Mouse (Mus musculus): ENCODE measurements around the gene Sh3tc1. TPM values are rescaled to one million over a fixed set of nuclear protein-coding genes. Genes with fewer than 3 reads are reported as not detected.

Gene Sh3tc1
- polyA plus RNA-seq, 2 experiments, result 2.9 to 5.2 TPM

DNA sequence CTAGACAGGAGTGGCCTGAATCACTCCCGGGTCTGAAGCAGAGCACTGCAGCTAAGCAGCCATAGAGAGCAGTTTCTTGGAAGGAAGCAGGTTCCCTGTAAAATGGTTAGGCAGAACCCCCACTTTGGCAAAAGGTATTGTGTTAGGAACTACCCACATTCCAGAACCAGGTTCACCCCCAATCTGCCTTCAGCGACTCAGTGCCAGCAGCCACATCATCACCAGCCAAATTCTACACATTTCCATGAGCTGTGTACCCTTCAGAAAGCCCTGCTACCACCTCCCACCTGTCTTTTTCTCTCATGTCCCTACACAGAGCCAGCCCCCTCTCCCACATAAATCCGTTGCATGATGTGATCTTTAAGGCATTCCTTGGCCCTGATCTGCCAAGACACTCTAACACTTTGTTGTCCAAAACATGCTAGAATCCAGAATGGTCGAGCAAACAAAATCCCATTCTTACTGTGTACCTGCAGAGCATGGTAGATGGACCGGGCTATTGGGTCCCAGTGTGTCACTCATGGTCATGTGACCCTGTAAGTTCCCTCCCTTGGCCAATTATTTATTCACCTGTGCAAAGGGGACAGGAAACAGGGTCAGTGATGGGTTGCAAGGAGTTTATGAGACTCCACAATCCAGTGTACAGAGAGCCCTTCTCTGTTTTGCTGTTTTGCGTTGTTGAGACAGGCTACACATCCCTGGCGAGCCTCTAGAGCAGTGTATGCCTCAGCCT, 4.4 kb upstream of the Sh3tc1 start:
- H3K4me3 ChIP-seq (replicated peaks; ENCODE audit: low read length), result no peak overlapping the region
- no peaks in the 10 kb centered on the region for H3K4me1 ChIP-seq (ENCODE audit: control insufficient read depth, insufficient read depth, low read length)
- 75% methylated on average over 7 of the region's 7 CpGs for WGBS
- no peaks in the 10 kb centered on the region for H3K36me3 ChIP-seq (ENCODE audit: control insufficient read depth, insufficient read depth, low read length)
- TF ChIP-seq POLR2A (IDR thresholded peaks at IDR 0.05; ENCODE audit: borderline replicate concordance, extremely low read depth, insufficient read depth, insufficient read length), result no peak
- no peak overlapping the region for H3K9ac ChIP-seq (ENCODE audit: low read depth, low read length, severe bottlenecking)
- ATAC-seq (ENCODE audit: low FRiP score, low read depth) (no peak), DNase-seq (ENCODE audit: low spot score) (no peak)
- H3K27ac ChIP-seq (replicated peaks; ENCODE audit: low read depth, low read length), result no peak overlapping the region
- peaks cover 10% of the 10 kb centered on the region; the same call in 1 of the 2 replicates for H3K27me3 ChIP-seq (ENCODE audit: control insufficient read depth, insufficient read depth, low read length)
- H3K4me2 ChIP-seq (replicated peaks; ENCODE audit: low read depth, low read length, severe bottlenecking), result no peak overlapping the region
- no peaks in the 10 kb centered on the region for H3K9me3 ChIP-seq (ENCODE audit: control insufficient read depth, low read length)

DNA sequence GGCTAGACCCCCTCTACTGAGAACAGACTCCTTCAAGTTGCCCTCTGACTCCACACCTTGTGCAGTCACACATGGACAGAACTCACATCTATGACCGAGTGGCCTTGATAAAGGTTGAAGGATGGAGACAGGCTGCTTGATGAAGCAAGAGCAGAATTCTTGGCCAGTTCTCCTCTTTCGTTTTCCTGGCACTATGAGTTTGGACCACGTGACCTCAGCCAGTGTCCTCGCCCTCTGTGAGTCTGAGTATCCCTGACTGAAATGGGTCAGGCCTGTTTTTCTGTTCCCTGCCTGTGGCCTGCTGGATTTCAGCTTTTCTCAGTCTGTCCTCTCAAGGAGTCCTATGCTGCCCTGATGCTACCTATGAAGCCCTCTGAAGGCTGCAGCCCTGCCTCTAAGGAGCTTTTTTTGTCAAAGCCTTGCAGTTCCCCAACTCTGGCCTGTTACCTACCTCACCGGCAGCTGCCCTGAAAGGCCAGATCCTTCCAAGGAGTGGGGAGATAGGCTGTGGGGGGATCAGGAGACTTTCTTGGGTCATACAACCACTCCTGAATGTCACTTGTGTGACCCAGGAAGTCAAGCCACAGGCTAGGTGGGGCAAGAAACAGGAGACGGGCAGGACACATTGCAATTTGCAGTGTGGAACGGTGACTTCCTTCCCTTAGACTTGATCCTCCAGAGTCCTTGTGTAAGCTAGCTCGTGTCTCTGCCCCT, 3.6 kb upstream of the Sh3tc1 start:
- Histone ChIP-seq H3K9ac (ENCODE audit: low read depth, low read length, severe bottlenecking) (no peak overlapping the region), H3K4me3 (replicated peaks; ENCODE audit: low read length) (no peak overlapping the region), H3K9me3 (ENCODE audit: control insufficient read depth, low read length) (no peaks in the 10 kb centered on the region), H3K4me1 (ENCODE audit: control insufficient read depth, insufficient read depth, low read length) (no peaks in the 10 kb centered on the region), H3K27me3 (ENCODE audit: control insufficient read depth, insufficient read depth, low read length) (peaks cover 10% of the 10 kb centered on the region; the same call in 1 of the 2 replicates), H3K27ac (replicated peaks; ENCODE audit: low read depth, low read length) (no peak overlapping the region), H3K36me3 (ENCODE audit: control insufficient read depth, insufficient read depth, low read length) (no peaks in the 10 kb centered on the region), H3K4me2 (replicated peaks; ENCODE audit: low read depth, low read length, severe bottlenecking) (no peak overlapping the region)
- DNase-seq (ENCODE audit: low spot score), result no peak
- WGBS, result 78% methylated on average over 8 of the region's 8 CpGs
- ATAC-seq (ENCODE audit: low FRiP score, low read depth), result no peak
- TF ChIP-seq POLR2A (IDR thresholded peaks at IDR 0.05; ENCODE audit: borderline replicate concordance, extremely low read depth, insufficient read depth, insufficient read length), result no peak

DNA sequence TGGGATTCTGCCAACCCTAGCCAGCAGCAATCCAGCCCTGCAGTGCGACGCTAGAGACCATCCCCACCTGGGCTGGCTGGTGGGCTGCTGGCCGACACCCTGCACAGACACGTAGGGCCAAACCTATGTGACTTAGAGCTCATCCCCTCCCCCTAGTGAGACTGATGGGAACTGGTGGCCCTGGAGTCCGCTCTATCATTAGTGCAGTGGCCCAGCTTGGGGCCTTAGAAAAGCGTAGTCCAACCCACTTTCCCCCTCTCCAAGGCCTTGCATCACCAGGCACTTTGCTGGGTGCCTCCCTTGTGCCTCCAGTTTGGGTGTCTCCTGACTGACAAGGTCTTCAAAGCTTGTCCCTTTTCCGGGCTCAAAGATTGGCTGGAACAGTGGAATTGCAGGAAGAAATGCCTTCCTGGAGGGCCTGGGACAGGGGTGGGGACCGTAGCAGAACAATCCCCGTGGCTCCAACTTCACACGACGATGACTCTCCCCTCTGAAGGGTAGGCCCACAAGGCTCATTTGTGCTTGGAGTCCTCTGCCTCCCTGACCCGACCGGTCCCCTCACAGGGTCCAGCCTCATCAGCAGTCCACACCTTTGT, 1.5 kb upstream of the Sh3tc1 start:
- TF ChIP-seq POLR2A (IDR thresholded peaks at IDR 0.05; ENCODE audit: borderline replicate concordance, extremely low read depth, insufficient read depth, insufficient read length), result no peak
- DNase-seq (ENCODE audit: low spot score) (no peak), ATAC-seq (ENCODE audit: low FRiP score, low read depth) (no peak)
- H3K27ac ChIP-seq (replicated peaks; ENCODE audit: low read depth, low read length), result no peak overlapping the region
- WGBS, result 51% methylated on average over 13 of the region's 13 CpGs
- no peaks in the 10 kb centered on the region for H3K4me1 ChIP-seq (ENCODE audit: control insufficient read depth, insufficient read depth, low read length)
- H3K9me3 ChIP-seq (ENCODE audit: control insufficient read depth, low read length), result no peaks in the 10 kb centered on the region
- no peak overlapping the region for H3K4me3 ChIP-seq (replicated peaks; ENCODE audit: low read length)
- no peak overlapping the region for H3K4me2 ChIP-seq (replicated peaks; ENCODE audit: low read depth, low read length, severe bottlenecking)
- no peak overlapping the region for H3K9ac ChIP-seq (ENCODE audit: low read depth, low read length, severe bottlenecking)
- H3K27me3 ChIP-seq (ENCODE audit: control insufficient read depth, insufficient read depth, low read length), result peaks cover 10% of the 10 kb centered on the region; the same call in 1 of the 2 replicates
- H3K36me3 ChIP-seq (ENCODE audit: control insufficient read depth, insufficient read depth, low read length), result no peaks in the 10 kb centered on the region

DNA sequence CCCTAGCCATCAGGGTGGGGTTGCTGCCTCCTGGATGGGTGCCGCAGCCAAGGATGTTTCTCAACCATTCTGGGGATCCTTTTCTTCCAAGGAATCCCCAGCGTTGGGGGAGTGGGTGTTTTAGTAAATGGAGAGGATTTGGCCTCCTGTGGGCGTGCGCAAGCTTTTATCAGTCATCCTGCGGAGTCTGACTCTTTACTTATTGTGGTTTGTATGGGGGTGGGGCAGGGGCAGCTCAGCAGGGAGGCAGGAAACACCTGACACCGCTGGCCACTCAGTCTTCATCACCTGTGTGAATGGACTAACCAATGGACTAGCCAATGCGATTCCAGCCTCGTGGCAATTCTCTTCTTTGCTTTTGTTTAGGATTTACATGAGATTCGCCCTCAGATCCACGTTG, 929 bp upstream of the Sh3tc1 start:
- ATAC-seq (ENCODE audit: low FRiP score, low read depth) (no peak), DNase-seq (ENCODE audit: low spot score) (no peak)
- Histone ChIP-seq H3K27me3 (ENCODE audit: control insufficient read depth, insufficient read depth, low read length) (peaks cover 10% of the 10 kb centered on the region; the same call in 1 of the 2 replicates), H3K36me3 (ENCODE audit: control insufficient read depth, insufficient read depth, low read length) (no peaks in the 10 kb centered on the region), H3K4me3 (replicated peaks; ENCODE audit: low read length) (no peak overlapping the region), H3K9me3 (ENCODE audit: control insufficient read depth, low read length) (no peaks in the 10 kb centered on the region), H3K4me1 (ENCODE audit: control insufficient read depth, insufficient read depth, low read length) (no peaks in the 10 kb centered on the region), H3K9ac (ENCODE audit: low read depth, low read length, severe bottlenecking) (no peak overlapping the region), H3K27ac (replicated peaks; ENCODE audit: low read depth, low read length) (no peak overlapping the region), H3K4me2 (replicated peaks; ENCODE audit: low read depth, low read length, severe bottlenecking) (no peak overlapping the region)
- no peak for TF ChIP-seq POLR2A (IDR thresholded peaks at IDR 0.05; ENCODE audit: borderline replicate concordance, extremely low read depth, insufficient read depth, insufficient read length)
- 12% methylated on average over 10 of the region's 10 CpGs for WGBS

DNA sequence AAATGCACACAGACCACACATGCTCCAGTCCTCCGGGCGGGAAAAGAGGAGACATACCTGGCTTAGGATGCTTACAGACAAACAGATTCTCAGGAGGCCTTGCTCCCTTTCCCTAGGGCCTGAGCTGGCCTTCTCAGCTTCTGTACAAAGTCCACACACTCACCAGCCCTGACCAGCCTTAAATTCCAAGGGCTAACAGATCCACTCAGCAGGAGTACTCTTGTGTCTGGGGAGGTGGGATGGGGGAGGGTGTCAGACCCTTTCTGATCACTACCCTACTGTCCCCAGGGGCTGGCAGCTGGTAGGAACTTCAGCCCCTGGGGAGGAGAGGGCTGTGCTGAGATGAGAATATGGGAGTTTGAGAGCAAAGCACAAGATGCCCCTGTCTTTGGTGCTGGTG, 782 bp downstream of the Sh3tc1 start:
- WGBS, result 87% methylated on average over 2 of the region's 2 CpGs
- no peak for ATAC-seq (ENCODE audit: low FRiP score, low read depth)
- no peaks in the 10 kb centered on the region for H3K4me1 ChIP-seq (ENCODE audit: control insufficient read depth, insufficient read depth, low read length)
- peaks cover 10% of the 10 kb centered on the region; the same call in 1 of the 2 replicates for H3K27me3 ChIP-seq (ENCODE audit: control insufficient read depth, insufficient read depth, low read length)
- no peak for TF ChIP-seq POLR2A (IDR thresholded peaks at IDR 0.05; ENCODE audit: borderline replicate concordance, extremely low read depth, insufficient read depth, insufficient read length)
- H3K4me3 ChIP-seq (replicated peaks; ENCODE audit: low read length), result no peak overlapping the region
- no peak overlapping the region for H3K27ac ChIP-seq (replicated peaks; ENCODE audit: low read depth, low read length)
- no peak overlapping the region for H3K9ac ChIP-seq (ENCODE audit: low read depth, low read length, severe bottlenecking)
- no peak overlapping the region for H3K4me2 ChIP-seq (replicated peaks; ENCODE audit: low read depth, low read length, severe bottlenecking)
- H3K9me3 ChIP-seq (ENCODE audit: control insufficient read depth, low read length), result no peaks in the 10 kb centered on the region
- no peaks in the 10 kb centered on the region for H3K36me3 ChIP-seq (ENCODE audit: control insufficient read depth, insufficient read depth, low read length)
- no peak for DNase-seq (ENCODE audit: low spot score)
